Mouse (Mus musculus): ENCODE data around the gene Nkap. TPM values are rescaled to one million over a fixed set of nuclear protein-coding genes. Genes with fewer than 3 reads are reported as not detected.
"Not testable (repeated sequence)": the region's sequence is repeated elsewhere in the genome, so short reads cannot be mapped to it uniquely, and the experiment has no call there.

The Nkap gene
- polyA plus RNA-seq, 1 experiment, result 1.9 TPM

- DNase-seq (ENCODE audit: low read depth), result no peak
Measured at GRCm38 (mm10) chrX:37161169-37161568, 34.6 kb downstream of the Nkap start.

DNA sequence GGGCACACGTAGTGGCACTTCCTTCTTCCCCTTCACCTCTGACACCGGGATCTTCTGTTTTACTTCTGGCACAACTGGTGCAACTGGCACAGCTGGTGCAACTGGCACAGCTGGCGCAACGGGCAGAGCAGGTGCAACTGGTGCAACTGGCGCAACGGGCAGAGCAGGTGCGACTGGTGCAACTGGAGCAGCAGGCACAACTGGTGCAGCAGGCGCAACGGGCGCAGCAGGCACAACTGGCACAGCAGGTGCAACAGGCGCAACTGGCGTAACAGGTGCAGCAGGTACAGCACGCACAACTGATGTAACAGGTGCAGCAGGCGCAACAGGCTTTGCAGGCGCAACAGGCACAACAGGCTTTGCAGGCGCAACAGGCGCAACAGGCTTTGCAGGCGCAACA lies 36.5 kb downstream of the Nkap start:
- no peak for DNase-seq (ENCODE audit: low read depth)

- no peak for DNase-seq (ENCODE audit: low read depth)
Measured at GRCm38 (mm10) chrX:37167085-37167484, 40.5 kb downstream of the Nkap start.

DNA sequence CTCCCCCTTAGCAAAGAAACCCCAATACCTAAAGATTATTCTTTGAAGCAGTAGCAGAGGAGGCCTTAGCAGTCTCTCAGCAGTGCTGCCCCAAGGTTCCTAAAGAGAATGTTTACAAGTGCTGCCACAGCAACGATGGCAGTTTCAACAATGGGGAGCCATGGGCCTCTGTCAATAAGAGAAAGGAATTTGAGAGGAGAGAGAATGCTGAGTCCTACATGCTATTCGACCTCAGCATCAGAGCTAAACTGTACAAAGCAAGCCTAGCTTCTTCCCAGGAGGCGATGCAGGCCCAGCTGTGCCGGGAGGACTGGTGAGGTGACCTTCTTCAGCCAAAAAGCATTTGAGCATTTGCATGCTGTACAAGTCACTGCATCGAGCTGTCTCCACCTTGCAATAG lies 42.1 kb downstream of the Nkap start, which contains the start of gene Akap14:
TSS of gene Akap14 (minus strand) at position 101 of the 400 bp plus-strand sequence.
- DNase-seq (ENCODE audit: low read depth), result no peak

- DNase-seq (ENCODE audit: low read depth), result not testable (repeated sequence)
Measured at GRCm38 (mm10) chrX:37184401-37184800, 57.8 kb downstream of the Nkap start.

DNA sequence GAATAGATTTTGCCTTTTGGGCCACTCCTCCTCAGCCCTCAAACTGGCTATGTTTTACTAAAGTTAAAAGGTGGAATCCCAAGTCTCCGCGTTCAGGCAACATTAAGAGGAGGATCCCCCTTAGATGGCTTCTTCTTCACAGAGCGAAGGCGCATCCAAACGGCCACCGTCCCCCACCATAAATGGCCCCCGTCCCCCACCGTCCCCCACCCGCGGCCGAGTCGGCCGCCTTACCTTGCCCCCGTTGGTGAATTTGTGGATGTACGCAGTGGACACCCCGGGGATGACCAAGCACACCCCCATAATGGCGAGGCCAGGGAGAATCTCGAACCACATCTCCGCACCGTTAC lies 64.1 kb downstream of the Nkap start:
- no peak for DNase-seq (ENCODE audit: low read depth)

- DNase-seq (ENCODE audit: low read depth), result no peak
Measured at GRCm38 (mm10) chrX:37191105-37191743, 64.6 kb downstream of the Nkap start, which contains the start of the genes Ndufa1 and Rnf113a1. Gene Ndufa1 (minus strand): TSS chrX:37191163. Gene Rnf113a1 (plus strand): TSS chrX:37191245.

GRCm38 (mm10) chrX:37191744-37192379 lies 65.3 kb downstream of the Nkap start:
- DNase-seq (ENCODE audit: low read depth), result no peak

GRCm38 (mm10) chrX:37198676-37199075 lies 72.1 kb downstream of the Nkap start:
- DNase-seq (ENCODE audit: low read depth), result no peak

Other genes starting within 250 kb of the Nkap start
- 1.2 and 1.9 TPM in 2 replicates for gene Nkrf, start 223.9 kb upstream of the Nkap start, polyA plus RNA-seq (2012; rRNA removed)
- gene Sept6, start 135.0 kb upstream of the Nkap start, polyA plus RNA-seq (2012; rRNA removed), result 4.5 and 5.2 TPM in 2 replicates
- 0.08 TPM in 1 of 2 replicates, not detected in the other for gene Sowahd, start 78.0 kb upstream of the Nkap start, polyA plus RNA-seq (2012; rRNA removed)
- 89.9 and 144 TPM in 2 replicates for gene Rpl39, start 41.4 kb upstream of the Nkap start, polyA plus RNA-seq (2012; rRNA removed)
- 6.3 and 7.8 TPM in 2 replicates for gene Upf3b, start 16.5 kb upstream of the Nkap start, polyA plus RNA-seq (2012; rRNA removed)
- 0.05 and 0.27 TPM in 2 replicates for gene Akap14, start 42.0 kb downstream of the Nkap start, polyA plus RNA-seq (2012; rRNA removed)
- 695 and 780 TPM in 2 replicates for gene Ndufa1, start 64.4 kb downstream of the Nkap start, polyA plus RNA-seq (2012; rRNA removed)
- 2.1 and 2.7 TPM in 2 replicates for gene Rnf113a1, start 64.5 kb downstream of the Nkap start, polyA plus RNA-seq (2012; rRNA removed)
- not detected in 2 replicates for gene Gm9, start 84.2 kb downstream of the Nkap start, polyA plus RNA-seq (2012; rRNA removed)
- gene Rhox1, start 95.5 kb downstream of the Nkap start, polyA plus RNA-seq (2012; rRNA removed), result not detected in 2 replicates
- not detected in 2 replicates for gene Rhox2a, start 118.2 kb downstream of the Nkap start, polyA plus RNA-seq (2012; rRNA removed)
- not detected in 2 replicates for gene Rhox3a, start 123.1 kb downstream of the Nkap start, polyA plus RNA-seq (2012; rRNA removed)
- not detected in 2 replicates for gene Rhox4a, start 138.5 kb downstream of the Nkap start, polyA plus RNA-seq (2012; rRNA removed)

Measured in gonadal fat pad, adult 2 months (tissue).